Mouse (Mus musculus): ENCODE results near the gene Unc119.

Gene Unc119

GRCm38 (mm10) chr11:78344328-78344889, 1.1 kb downstream of the Unc119 start:
- DNase-seq (ENCODE audit: low read depth): no peak

- peak; percentile 61 for DNase-seq (ENCODE audit: low read depth)
Observed at GRCm38 (mm10) chr11:78344890-78345715, 1.8 kb downstream of the Unc119 start.

- no peak for DNase-seq (ENCODE audit: low read depth)
Observed at GRCm38 (mm10) chr11:78345801-78346200, 2.5 kb downstream of the Unc119 start.

- DNase-seq (ENCODE audit: low read depth): peak; percentile 20
Observed at GRCm38 (mm10) chr11:78346326-78347069, 3.2 kb downstream of the Unc119 start.

- DNase-seq (ENCODE audit: low read depth): peak; percentile 90
Observed at GRCm38 (mm10) chr11:78347070-78347754, 3.9 kb downstream of the Unc119 start.

- no peak for DNase-seq (ENCODE audit: low read depth)
Observed at GRCm38 (mm10) chr11:78347908-78348307, 4.6 kb downstream of the Unc119 start.

GRCm38 (mm10) chr11:78348474-78348873, 5.2 kb downstream of the Unc119 start:
- DNase-seq (ENCODE audit: low read depth): no peak

GRCm38 (mm10) chr11:78349441-78350358, 6.4 kb downstream of the Unc119 start:
- peak; percentile 57 for DNase-seq (ENCODE audit: low read depth)

- no peak for DNase-seq (ENCODE audit: low read depth)
Observed at GRCm38 (mm10) chr11:78353081-78353480, 9.8 kb downstream of the Unc119 start.

- no peak for DNase-seq (ENCODE audit: low read depth)
Observed at GRCm38 (mm10) chr11:78354905-78355304, 11.6 kb downstream of the Unc119 start.

GRCm38 (mm10) chr11:78355471-78356238, 12.4 kb downstream of the Unc119 start:
- DNase-seq (ENCODE audit: low read depth): peak; percentile 92

- DNase-seq (ENCODE audit: low read depth): peak; percentile 57
Observed at GRCm38 (mm10) chr11:78358330-78359007, 15.2 kb downstream of the Unc119 start.

- peak; percentile 95 for DNase-seq (ENCODE audit: low read depth)
Observed at GRCm38 (mm10) chr11:78360125-78360788, 17.0 kb downstream of the Unc119 start.

GRCm38 (mm10) chr11:78360789-78361131, 17.5 kb downstream of the Unc119 start:
- no peak for DNase-seq (ENCODE audit: low read depth)

GRCm38 (mm10) chr11:78363309-78364007, 20.2 kb downstream of the Unc119 start:
- peak; percentile 21 for DNase-seq (ENCODE audit: low read depth)

GRCm38 (mm10) chr11:78364103-78364502, 20.8 kb downstream of the Unc119 start:
- peak; percentile 83 for DNase-seq (ENCODE audit: low read depth)

- DNase-seq (ENCODE audit: low read depth): no peak
Observed at GRCm38 (mm10) chr11:78367456-78368225, 24.4 kb downstream of the Unc119 start.

- DNase-seq (ENCODE audit: low read depth): peak; percentile 88
Observed at GRCm38 (mm10) chr11:78370389-78370788, 27.1 kb downstream of the Unc119 start.
